Mouse (Mus musculus): ENCODE data around the gene Olfr508. TPM values are rescaled to one million over a fixed set of nuclear protein-coding genes. Genes with fewer than 3 reads are reported as not detected.
"Not testable (repeated sequence)": the region's sequence is repeated elsewhere in the genome, so short reads cannot be mapped to it uniquely, and the experiment has no call there.

Gene Olfr508
- total RNA-seq (2017), result not detected in 2 replicates

DNA sequence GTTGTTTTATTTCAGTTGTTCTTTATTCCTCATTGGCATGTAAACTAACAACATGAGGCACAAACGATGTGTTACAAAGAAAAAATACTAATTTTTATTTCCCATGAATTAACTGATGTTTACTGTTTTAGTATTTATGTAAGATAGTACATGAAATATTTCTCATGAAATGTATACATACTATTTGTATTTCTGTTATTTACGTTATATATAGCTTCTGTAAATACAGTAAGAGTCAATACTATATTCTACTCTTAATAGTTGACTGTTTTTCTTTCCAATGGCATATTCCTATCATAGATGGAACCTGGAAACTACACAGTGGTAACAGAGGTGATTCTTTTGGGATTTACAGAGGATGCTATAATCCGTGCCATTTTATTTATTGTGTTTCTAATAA is at the start of gene Olfr508:
Gene Olfr508 (plus strand): TSS at position 301 of the 400 bp plus-strand sequence.
- no peak for ATAC-seq (ENCODE audit: extremely low read depth, insufficient number of reproducible peaks, low FRiP score, poor library complexity, severe bottlenecking)

- no peak for ATAC-seq (ENCODE audit: extremely low read depth, insufficient number of reproducible peaks, low FRiP score, poor library complexity, severe bottlenecking)
Observed at GRCm38 (mm10) chr7:108589797-108590196, 40.0 kb upstream of the Olfr508 start.

GRCm38 (mm10) chr7:108601916-108602315 is 27.9 kb upstream of the Olfr508 start:
- ATAC-seq (ENCODE audit: extremely low read depth, insufficient number of reproducible peaks, low FRiP score, poor library complexity, severe bottlenecking), result not testable (repeated sequence)

GRCm38 (mm10) chr7:108610487-108610886 is 19.3 kb upstream of the Olfr508 start, which contains the start of gene Olfr506:
Olfr506 (plus strand) TSS chr7:108610787.
- ATAC-seq (ENCODE audit: extremely low read depth, insufficient number of reproducible peaks, low FRiP score, poor library complexity, severe bottlenecking), result no peak

DNA sequence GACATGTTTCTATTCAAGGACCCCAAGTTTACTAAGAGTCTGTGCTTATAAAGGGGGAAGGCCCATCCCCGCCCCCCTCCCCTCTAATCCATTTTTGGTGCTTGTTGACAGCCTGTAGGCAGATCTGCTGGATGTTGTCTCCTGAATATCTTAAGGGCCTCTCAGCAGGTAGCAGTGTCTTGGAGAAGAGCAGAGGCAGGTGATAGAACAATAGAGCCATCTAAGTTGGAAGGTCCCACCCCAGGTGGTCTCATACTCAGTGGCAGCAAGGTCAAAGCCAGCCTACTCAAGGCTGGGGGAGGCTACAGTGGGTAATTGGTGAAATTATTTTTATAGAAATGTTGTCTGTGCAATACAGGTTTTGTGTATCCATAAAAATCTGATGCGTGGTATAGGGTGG is 15.7 kb upstream of the Olfr508 start:
- ATAC-seq (ENCODE audit: extremely low read depth, insufficient number of reproducible peaks, low FRiP score, poor library complexity, severe bottlenecking), result no peak

- ATAC-seq (ENCODE audit: extremely low read depth, insufficient number of reproducible peaks, low FRiP score, poor library complexity, severe bottlenecking), result not testable (repeated sequence)
Observed at GRCm38 (mm10) chr7:108616781-108617180, 13.0 kb upstream of the Olfr508 start.

GRCm38 (mm10) chr7:108621514-108621913 is 8.3 kb upstream of the Olfr508 start, which contains the start of gene Olfr507:
Olfr507 (plus strand) TSS chr7:108621814.
- ATAC-seq (ENCODE audit: extremely low read depth, insufficient number of reproducible peaks, low FRiP score, poor library complexity, severe bottlenecking), result no peak

DNA sequence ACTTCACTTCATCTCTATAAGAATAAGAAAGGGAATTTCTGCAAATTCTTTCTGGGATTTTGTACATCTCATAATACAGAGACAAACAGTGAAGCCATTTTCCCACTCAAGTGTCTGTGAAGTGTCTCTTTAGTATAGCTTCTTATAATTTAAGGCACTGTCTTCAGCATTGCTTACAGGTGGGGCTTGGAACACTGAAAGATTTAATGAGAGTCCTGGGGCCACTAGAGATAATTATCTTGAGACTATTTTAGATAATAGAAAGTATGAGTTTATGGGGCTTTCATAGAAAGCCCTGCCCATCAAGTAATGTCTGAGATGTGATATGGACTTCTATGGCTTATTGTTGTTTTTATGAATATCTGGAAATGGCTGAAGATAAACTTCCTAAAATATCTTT is 22.0 kb downstream of the Olfr508 start, which contains the start of gene Olfr509:
Gene Olfr509 (minus strand): TSS at position 101 of the 400 bp plus-strand sequence.
- no peak for ATAC-seq (ENCODE audit: extremely low read depth, insufficient number of reproducible peaks, low FRiP score, poor library complexity, severe bottlenecking)

- ATAC-seq (ENCODE audit: extremely low read depth, insufficient number of reproducible peaks, low FRiP score, poor library complexity, severe bottlenecking), result no peak
Observed at GRCm38 (mm10) chr7:108662419-108662818, 32.6 kb downstream of the Olfr508 start.

DNA sequence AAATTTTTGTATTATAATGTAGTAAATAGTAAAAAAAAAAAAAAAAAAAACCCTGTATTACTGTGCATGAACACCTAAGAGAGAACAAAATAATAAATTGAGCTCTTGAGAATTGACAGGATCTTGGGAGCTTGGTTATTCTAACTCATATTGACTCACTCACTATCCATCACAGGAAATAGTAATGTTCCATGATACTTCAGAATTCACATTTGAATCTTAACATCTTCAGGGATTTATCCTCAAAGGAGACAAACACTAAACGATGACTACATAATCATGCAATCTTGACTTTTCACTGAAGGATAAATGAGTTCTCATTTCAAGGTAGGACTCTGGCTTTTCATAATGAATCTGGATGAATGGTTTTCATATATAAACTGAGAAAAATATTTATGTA is 36.3 kb downstream of the Olfr508 start, which contains the start of gene Olfr510:
Gene Olfr510 (plus strand): TSS at position 301 of the 400 bp plus-strand sequence.
- ATAC-seq (ENCODE audit: extremely low read depth, insufficient number of reproducible peaks, low FRiP score, poor library complexity, severe bottlenecking), result no peak

DNA sequence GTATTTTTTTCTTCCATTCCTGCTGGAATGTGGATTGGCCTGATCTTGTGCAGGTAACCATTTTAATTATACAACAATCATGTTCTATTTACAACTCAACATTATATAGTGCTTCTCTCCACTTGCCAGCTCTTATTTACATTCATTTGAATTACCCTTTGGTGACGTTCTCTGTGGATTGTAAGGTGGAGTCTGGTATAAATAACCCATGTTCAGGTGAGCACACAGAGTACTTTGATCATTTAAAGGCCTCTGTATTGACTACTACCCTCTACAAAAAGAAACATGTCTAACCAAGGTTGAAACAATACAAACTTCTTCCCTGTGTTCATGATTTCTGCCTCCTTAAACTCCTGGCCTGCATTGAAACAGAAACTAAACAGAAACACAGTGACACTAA is 41.3 kb downstream of the Olfr508 start:
- ATAC-seq (ENCODE audit: extremely low read depth, insufficient number of reproducible peaks, low FRiP score, poor library complexity, severe bottlenecking), result no peak

DNA sequence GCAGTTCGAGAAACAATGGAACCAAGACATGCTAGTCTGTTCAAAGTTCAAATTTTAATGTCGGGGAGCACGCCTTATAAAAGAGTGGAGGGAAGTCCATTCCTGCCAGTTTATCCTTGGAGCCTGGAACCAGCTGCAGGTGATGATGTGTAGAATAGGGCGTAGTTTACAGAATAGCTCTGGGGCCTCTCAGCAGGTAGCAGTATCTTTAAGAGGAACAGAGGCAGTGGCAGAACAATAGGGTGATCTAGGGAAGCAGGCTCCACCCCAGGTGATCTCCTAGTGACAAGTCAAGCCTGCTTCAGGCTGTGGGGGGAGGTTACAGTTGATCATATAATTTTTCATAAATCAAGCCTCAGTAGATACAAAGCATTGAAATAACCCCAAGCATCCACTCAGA is 49.1 kb downstream of the Olfr508 start:
- ATAC-seq (ENCODE audit: extremely low read depth, insufficient number of reproducible peaks, low FRiP score, poor library complexity, severe bottlenecking), result no peak

Other genes starting within 250 kb of the Olfr508 start
- not detected in 2 replicates for gene Olfr495, start 236.8 kb upstream of the Olfr508 start, total RNA-seq (2017)
- not detected in 2 replicates for gene Olfr497, start 209.6 kb upstream of the Olfr508 start, total RNA-seq (2017)
- gene Olfr498, start 164.7 kb upstream of the Olfr508 start, total RNA-seq (2017), result not detected in 2 replicates
- not detected in 2 replicates for gene Olfr502, start 104.9 kb upstream of the Olfr508 start, total RNA-seq (2017)
- not detected in 2 replicates for gene Olfr503, start 85.5 kb upstream of the Olfr508 start, total RNA-seq (2017)
- not detected in 2 replicates for gene Olfr504, start 64.2 kb upstream of the Olfr508 start, total RNA-seq (2017)
- gene Olfr506, start 19.2 kb upstream of the Olfr508 start, total RNA-seq (2017), result not detected in 2 replicates
- gene Olfr507, start 8.2 kb upstream of the Olfr508 start, total RNA-seq (2017), result not detected in 2 replicates
- 0.12 TPM in 1 of 2 replicates, not detected in the other for gene Olfr509, start 21.9 kb downstream of the Olfr508 start, total RNA-seq (2017)
- not detected in 2 replicates for gene Olfr510, start 36.4 kb downstream of the Olfr508 start, total RNA-seq (2017)
- not detected in 2 replicates for gene Olfr512, start 83.3 kb downstream of the Olfr508 start, total RNA-seq (2017)
- not detected in 2 replicates for gene Olfr513, start 121.0 kb downstream of the Olfr508 start, total RNA-seq (2017)
- gene Olfr514, start 196.0 kb downstream of the Olfr508 start, total RNA-seq (2017), result not detected in 2 replicates
- gene Olfr516, start 220.5 kb downstream of the Olfr508 start, total RNA-seq (2017), result not detected in 2 replicates
- not detected in 2 replicates for gene Olfr517, start 242.4 kb downstream of the Olfr508 start, total RNA-seq (2017)

Measured in neutrophil, adult 5-6 weeks (primary cell).